Mouse (Mus musculus): Measurements from ENCODE around the gene Abhd2. TPM values are rescaled to one million over a fixed set of nuclear protein-coding genes. Genes with fewer than 3 reads are reported as not detected.
A peak's percentile ranks its signal among the peaks of the same experiment; 100 is the strongest.
"Not testable (repeated sequence)": the region's sequence is repeated elsewhere in the genome, so short reads cannot be mapped to it uniquely, and the experiment has no call there.

Gene Abhd2
- total RNA-seq, 2 experiments from 2014 or later, result 26.3 to 41.5 TPM

DNA sequence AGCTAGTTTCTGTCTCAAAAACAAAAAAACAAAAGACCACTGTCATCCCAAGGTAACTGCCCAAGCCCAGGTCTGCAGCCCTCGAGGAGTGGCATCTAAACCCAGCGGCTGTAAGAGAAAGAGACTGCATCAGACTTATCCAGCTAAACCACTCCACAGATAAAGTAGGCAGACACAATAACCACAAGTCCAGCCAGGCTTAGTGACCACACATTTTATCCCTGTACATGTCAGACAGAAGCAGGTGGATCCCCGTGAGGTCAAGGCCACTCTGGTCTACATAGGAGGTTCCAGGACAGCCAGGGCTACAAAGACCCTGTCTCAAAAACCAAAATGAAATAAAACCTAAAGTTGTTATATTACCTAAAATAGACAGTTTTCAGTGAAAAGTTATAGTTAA is 9.2 kb upstream of the Abhd2 start:
- ATAC-seq (ENCODE audit: poor library complexity, severe bottlenecking), result no peak

GRCm38 (mm10) chr7:79266228-79266627 is 6.8 kb upstream of the Abhd2 start:
- no peak for ATAC-seq (ENCODE audit: poor library complexity, severe bottlenecking)

DNA sequence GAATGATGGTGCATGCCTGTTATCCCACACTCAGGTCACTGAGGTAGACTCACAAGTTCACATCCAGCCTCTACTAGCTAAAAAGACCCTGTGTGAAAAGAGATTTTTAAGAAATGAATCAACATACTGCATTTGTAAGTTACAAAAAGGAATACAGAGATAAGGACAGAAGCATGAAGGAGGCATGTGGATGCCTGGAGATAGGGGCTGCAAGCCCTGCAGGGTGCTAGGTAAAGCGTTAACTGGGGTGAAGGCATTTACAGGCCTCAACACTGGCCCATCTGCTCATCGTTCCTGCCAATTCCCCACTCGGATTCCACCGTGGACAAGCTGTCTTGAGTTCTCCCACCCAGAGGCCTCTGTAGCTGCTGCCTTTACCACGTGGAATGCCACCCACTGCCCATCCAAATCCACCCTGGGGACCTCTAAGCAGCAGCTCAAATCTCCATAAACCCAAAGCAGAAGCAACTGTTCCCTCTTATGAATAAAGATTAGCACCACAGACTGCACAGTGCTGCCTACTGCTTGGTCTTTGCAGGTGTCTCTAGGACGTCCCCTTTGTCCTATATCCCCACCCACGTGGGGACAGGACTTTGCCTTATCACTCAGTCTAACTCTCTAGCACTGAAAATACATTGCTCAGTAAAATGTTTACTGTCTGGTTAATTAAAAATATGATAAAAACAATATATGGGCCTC is 5.2 kb upstream of the Abhd2 start:
- no peak for ATAC-seq (ENCODE audit: poor library complexity, severe bottlenecking)

GRCm38 (mm10) chr7:79268897-79269296 is 4.1 kb upstream of the Abhd2 start:
- ATAC-seq (ENCODE audit: poor library complexity, severe bottlenecking), result no peak

DNA sequence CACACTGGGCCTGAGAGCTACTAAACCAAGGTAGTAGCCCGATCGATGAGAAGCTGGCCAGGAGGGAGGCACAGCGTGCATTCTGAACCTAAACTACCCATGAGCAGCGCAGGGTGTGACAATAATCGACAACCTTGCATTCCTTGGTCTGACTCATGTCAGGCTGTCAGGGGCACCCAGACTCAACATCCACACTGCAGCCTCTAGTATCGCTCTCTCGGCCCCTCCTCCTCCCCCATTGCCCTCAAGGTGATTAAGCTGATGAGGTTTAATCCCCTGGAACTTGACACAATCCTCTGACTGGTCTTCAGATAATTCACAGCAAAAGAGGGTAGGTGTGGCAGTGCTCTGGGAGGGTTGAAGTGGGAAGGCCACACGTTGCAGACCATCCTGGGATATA is 3.6 kb upstream of the Abhd2 start:
- no peak for ATAC-seq (ENCODE audit: poor library complexity, severe bottlenecking)

DNA sequence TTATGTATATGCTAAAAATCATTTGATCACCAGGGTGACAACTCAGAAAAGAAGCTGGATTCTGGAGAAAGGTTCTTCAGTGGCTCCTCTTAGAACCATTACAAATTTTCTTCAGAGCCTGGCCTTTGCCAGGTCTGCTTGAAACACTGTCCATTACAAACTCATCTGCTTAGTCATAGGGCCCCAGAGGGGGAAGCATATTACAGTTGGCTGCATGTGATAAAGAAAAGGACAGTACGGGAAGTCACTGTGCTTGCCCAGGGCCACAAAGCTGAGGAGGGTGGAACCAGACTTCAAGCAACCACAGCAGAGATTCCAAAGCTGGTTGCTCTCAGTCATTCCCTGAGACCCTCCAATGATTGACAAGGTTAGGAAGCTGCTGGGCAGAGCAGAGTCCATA is 3.1 kb upstream of the Abhd2 start:
- ATAC-seq (ENCODE audit: poor library complexity, severe bottlenecking), result peak; percentile 27; the same call in 1 of the 2 replicates

GRCm38 (mm10) chr7:79270961-79271387 is 2.0 kb upstream of the Abhd2 start:
- ATAC-seq (ENCODE audit: poor library complexity, severe bottlenecking), result no peak

GRCm38 (mm10) chr7:79271861-79272788 is 874 bp upstream of the Abhd2 start:
- peak; percentile 9 for ATAC-seq (ENCODE audit: poor library complexity, severe bottlenecking)

- 0 out of 2 replicates have a peak, but pooled peaks have one; percentile 0 for ATAC-seq (ENCODE audit: poor library complexity, severe bottlenecking)
Measured at GRCm38 (mm10) chr7:79273738-79274472, 906 bp downstream of the Abhd2 start.

DNA sequence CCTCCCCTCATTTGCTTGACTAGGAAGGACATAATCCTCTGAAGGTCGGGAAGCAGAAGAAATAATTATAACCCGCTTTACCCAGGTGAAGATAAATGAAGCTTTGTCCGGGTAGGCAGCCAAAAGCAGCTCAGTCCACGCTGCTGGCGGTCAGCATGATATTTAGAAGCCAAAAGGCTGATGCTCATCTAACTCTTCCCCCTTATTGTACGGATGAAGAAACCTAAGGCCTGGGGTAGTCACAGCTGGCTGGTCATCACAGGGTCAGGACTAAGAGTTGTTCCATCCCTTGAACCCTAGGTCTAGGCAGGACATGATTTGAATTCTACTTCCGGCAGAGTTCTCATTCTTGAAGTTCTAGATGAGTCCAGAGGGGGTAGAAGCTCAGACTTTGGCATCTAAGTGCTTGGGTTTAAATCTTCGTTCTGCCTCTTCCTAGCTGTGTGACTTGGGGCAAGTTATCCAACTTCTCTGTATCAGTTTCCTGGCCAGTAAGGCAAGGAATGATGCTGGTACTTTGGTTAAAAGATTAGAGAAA is 1.5 kb downstream of the Abhd2 start:
- no peak for ATAC-seq (ENCODE audit: poor library complexity, severe bottlenecking)

GRCm38 (mm10) chr7:79275345-79275744 is 2.3 kb downstream of the Abhd2 start:
- no peak for ATAC-seq (ENCODE audit: poor library complexity, severe bottlenecking)

DNA sequence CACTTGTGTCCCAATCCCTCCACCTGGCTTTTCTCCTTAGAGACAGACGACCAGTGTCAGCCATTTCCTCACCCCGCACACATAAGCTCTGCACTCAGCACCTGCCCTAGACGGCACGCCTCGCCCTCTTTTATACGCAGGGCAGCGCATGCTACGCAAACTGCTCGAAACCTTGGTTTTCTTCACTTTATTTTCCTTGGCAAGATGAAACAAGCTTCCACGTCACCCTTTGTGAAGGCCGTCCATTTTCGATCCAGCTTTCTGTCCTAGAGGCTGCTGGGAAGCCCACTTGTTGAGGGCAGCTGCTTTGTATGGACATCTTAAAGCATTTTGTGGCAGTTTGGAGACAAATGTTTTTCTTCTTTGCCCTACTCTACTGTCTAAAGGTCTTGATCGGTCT is 5.4 kb downstream of the Abhd2 start:
- no peak for ATAC-seq (ENCODE audit: poor library complexity, severe bottlenecking)

- ATAC-seq (ENCODE audit: poor library complexity, severe bottlenecking), result peak; percentile 89
Measured at GRCm38 (mm10) chr7:79279376-79280029, 6.5 kb downstream of the Abhd2 start.

- peak; percentile 42 for ATAC-seq (ENCODE audit: poor library complexity, severe bottlenecking)
Measured at GRCm38 (mm10) chr7:79282883-79283670, 10.1 kb downstream of the Abhd2 start.

DNA sequence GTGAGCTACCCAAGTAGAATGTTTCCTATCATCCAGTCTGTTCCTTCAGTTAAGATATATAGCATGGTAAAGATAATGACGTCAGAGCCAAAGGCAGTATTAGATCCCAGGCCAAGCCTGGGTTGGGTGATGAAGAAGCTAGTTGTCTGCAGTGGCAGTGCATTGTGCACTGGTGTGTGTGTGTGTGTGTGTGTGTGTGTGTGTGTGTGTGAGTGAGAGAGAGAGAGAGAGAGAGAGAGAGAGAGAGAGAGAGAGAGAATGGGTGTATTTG is 10.6 kb downstream of the Abhd2 start:
- ATAC-seq (ENCODE audit: poor library complexity, severe bottlenecking), result not testable (repeated sequence)

- ATAC-seq (ENCODE audit: poor library complexity, severe bottlenecking), result no peak
Measured at GRCm38 (mm10) chr7:79284160-79284888, 11.3 kb downstream of the Abhd2 start.

GRCm38 (mm10) chr7:79284889-79285280 is 11.9 kb downstream of the Abhd2 start:
- no peak for ATAC-seq (ENCODE audit: poor library complexity, severe bottlenecking)

GRCm38 (mm10) chr7:79285408-79285807 is 12.4 kb downstream of the Abhd2 start:
- no peak for ATAC-seq (ENCODE audit: poor library complexity, severe bottlenecking)

GRCm38 (mm10) chr7:79287226-79287625 is 14.2 kb downstream of the Abhd2 start:
- ATAC-seq (ENCODE audit: poor library complexity, severe bottlenecking), result no peak
